Mouse (Mus musculus): ENCODE measurements around the gene Rnf24. TPM values are rescaled to one million over a fixed set of nuclear protein-coding genes. Genes with fewer than 3 reads are reported as not detected.

Rnf24 gene
- polyA plus RNA-seq, 1 experiment from 2014 or later, result 17.5 TPM

- 80% methylated on average over 2 of the region's 2 CpGs for WGBS
- H3K4me2 ChIP-seq, result no peak overlapping the region
- H3K27ac ChIP-seq (replicated peaks), result no peak overlapping the region
- H3K4me1 ChIP-seq (replicated peaks), result no peaks in the 10 kb centered on the region
- peaks cover 88% of the 10 kb centered on the region for H3K36me3 ChIP-seq
- no peaks in the 10 kb centered on the region for H3K9me3 ChIP-seq
- ATAC-seq (ENCODE audit: low read depth), result no peak
- no peak overlapping the region for H3K4me3 ChIP-seq
- H3K9ac ChIP-seq, result no peak overlapping the region
- H3K27me3 ChIP-seq, result no peaks in the 10 kb centered on the region
Measured at GRCm38 (mm10) chr2:131296746-131297261, 55.9 kb downstream of the Rnf24 start.

GRCm38 (mm10) chr2:131290669-131291068, 62.0 kb downstream of the Rnf24 start:
- no peak overlapping the region for H3K9ac ChIP-seq
- H3K9me3 ChIP-seq, result no peaks in the 10 kb centered on the region
- H3K4me1 ChIP-seq (replicated peaks), result no peaks in the 10 kb centered on the region
- H3K4me2 ChIP-seq, result no peak overlapping the region
- H3K27me3 ChIP-seq, result no peaks in the 10 kb centered on the region
- H3K4me3 ChIP-seq, result no peak overlapping the region
- no peak overlapping the region for H3K27ac ChIP-seq (replicated peaks)
- no peak for ATAC-seq (ENCODE audit: low read depth)
- peaks cover 67% of the 10 kb centered on the region for H3K36me3 ChIP-seq

- H3K4me3 ChIP-seq, result no peak overlapping the region
- no peak overlapping the region for H3K9ac ChIP-seq
- H3K9me3 ChIP-seq, result no peaks in the 10 kb centered on the region
- H3K27ac ChIP-seq (replicated peaks), result no peak overlapping the region
- 93% methylated on average over 1 of the region's 1 CpGs for WGBS
- ATAC-seq (ENCODE audit: low read depth), result no peak
- H3K4me2 ChIP-seq, result no peak overlapping the region
- H3K36me3 ChIP-seq, result peaks cover 44% of the 10 kb centered on the region
- no peaks in the 10 kb centered on the region for H3K4me1 ChIP-seq (replicated peaks)
- H3K27me3 ChIP-seq, result no peaks in the 10 kb centered on the region
Measured at GRCm38 (mm10) chr2:131286276-131286675, 66.4 kb downstream of the Rnf24 start.

- no peak overlapping the region for H3K9ac ChIP-seq
- no peak overlapping the region for H3K4me2 ChIP-seq
- 93% methylated on average over 1 of the region's 1 CpGs for WGBS
- no peak for ATAC-seq (ENCODE audit: low read depth)
- H3K4me1 ChIP-seq (replicated peaks), result no peaks in the 10 kb centered on the region
- H3K4me3 ChIP-seq, result no peak overlapping the region
- peaks cover 55% of the 10 kb centered on the region for H3K36me3 ChIP-seq
- no peaks in the 10 kb centered on the region for H3K27me3 ChIP-seq
- H3K27ac ChIP-seq (replicated peaks), result no peak overlapping the region
- no peaks in the 10 kb centered on the region for H3K9me3 ChIP-seq
Measured at GRCm38 (mm10) chr2:131281596-131281995, 71.1 kb downstream of the Rnf24 start.

GRCm38 (mm10) chr2:131276722-131277121, 76.0 kb downstream of the Rnf24 start:
- Histone ChIP-seq H3K4me1 (replicated peaks) (no peaks in the 10 kb centered on the region), H3K9me3 (no peaks in the 10 kb centered on the region), H3K4me3 (no peak overlapping the region), H3K36me3 (peaks cover 69% of the 10 kb centered on the region), H3K4me2 (no peak overlapping the region), H3K27ac (replicated peaks) (no peak overlapping the region), H3K9ac (no peak overlapping the region), H3K27me3 (no peaks in the 10 kb centered on the region)
- 89% methylated on average over 5 of the region's 5 CpGs for WGBS
- ATAC-seq (ENCODE audit: low read depth), result no peak

- no peak for ATAC-seq (ENCODE audit: low read depth)
- Histone ChIP-seq H3K36me3 (peaks cover 59% of the 10 kb centered on the region), H3K9ac (no peak overlapping the region), H3K4me1 (replicated peaks) (no peaks in the 10 kb centered on the region), H3K4me3 (no peak overlapping the region), H3K27me3 (no peaks in the 10 kb centered on the region), H3K4me2 (no peak overlapping the region), H3K27ac (replicated peaks) (no peak overlapping the region), H3K9me3 (no peaks in the 10 kb centered on the region)
- WGBS, result 96% methylated on average over 3 of the region's 3 CpGs
Measured at GRCm38 (mm10) chr2:131275493-131275892, 77.2 kb downstream of the Rnf24 start.

- Histone ChIP-seq H3K9me3 (no peaks in the 10 kb centered on the region), H3K4me1 (replicated peaks) (peaks cover 48% of the 10 kb centered on the region), H3K27me3 (no peaks in the 10 kb centered on the region), H3K9ac (0 out of 2 replicates have a peak overlapping the region, but pooled peaks have one; percentile 32), H3K4me2 (no peak overlapping the region; the same call in 1 of the 2 replicates), H3K36me3 (no peaks in the 10 kb centered on the region), H3K4me3 (no peak overlapping the region), H3K27ac (replicated peaks) (no peak overlapping the region)
- 86% methylated on average over 2 of the region's 2 CpGs for WGBS
- no peak for ATAC-seq (ENCODE audit: low read depth)
Measured at GRCm38 (mm10) chr2:131265056-131265455, 87.6 kb downstream of the Rnf24 start.

GRCm38 (mm10) chr2:131264027-131264426, 88.7 kb downstream of the Rnf24 start:
- Histone ChIP-seq H3K4me2 (peak overlapping the region; percentile 72), H3K27ac (replicated peaks) (no peak overlapping the region), H3K4me1 (replicated peaks) (peaks cover 48% of the 10 kb centered on the region), H3K36me3 (no peaks in the 10 kb centered on the region), H3K4me3 (peak overlapping the region; percentile 76), H3K27me3 (no peaks in the 10 kb centered on the region), H3K9me3 (no peaks in the 10 kb centered on the region), H3K9ac (peak overlapping the region; percentile 97; the same call in 1 of the 2 replicates)
- 68% methylated on average over 6 of the region's 6 CpGs for WGBS
- no peak for ATAC-seq (ENCODE audit: low read depth)

GRCm38 (mm10) chr2:131262680-131263670, 89.7 kb downstream of the Rnf24 start:
- Histone ChIP-seq H3K27ac (replicated peaks) (peak overlapping the region; percentile 99), H3K9me3 (no peaks in the 10 kb centered on the region), H3K36me3 (no peaks in the 10 kb centered on the region), H3K4me3 (peak overlapping the region; percentile 76), H3K4me1 (replicated peaks) (peaks cover 48% of the 10 kb centered on the region), H3K4me2 (peak overlapping the region; percentile 72), H3K9ac (peak overlapping the region; percentile 97), H3K27me3 (no peaks in the 10 kb centered on the region)
- WGBS, result under 1% methylated on average over 44 of the region's 59 CpGs
- ATAC-seq (ENCODE audit: low read depth), result peak; percentile 75

GRCm38 (mm10) chr2:131262213-131262672, 90.4 kb downstream of the Rnf24 start, which contains the start of gene Pank2:
Gene Pank2 (plus strand): TSS chr2:131262495.
- Histone ChIP-seq H3K36me3 (no peaks in the 10 kb centered on the region), H3K9me3 (no peaks in the 10 kb centered on the region), H3K4me1 (replicated peaks) (peaks cover 48% of the 10 kb centered on the region), H3K27me3 (no peaks in the 10 kb centered on the region), H3K4me2 (peak within 1 kb of the TSS; percentile 72), H3K27ac (replicated peaks) (peak within 1 kb of the TSS; percentile 99), H3K9ac (peak within 1 kb of the TSS; percentile 97), H3K4me3 (peak within 1 kb of the TSS; percentile 76)
- WGBS, result under 1% methylated on average over 48 of the region's 49 CpGs
- peak; percentile 100 for ATAC-seq (ENCODE audit: low read depth)

GRCm38 (mm10) chr2:131261481-131262212, 91.0 kb downstream of the Rnf24 start:
- Histone ChIP-seq H3K27ac (replicated peaks) (peak overlapping the region; percentile 99), H3K9ac (peak overlapping the region; percentile 81), H3K4me2 (peak overlapping the region; percentile 66), H3K36me3 (no peaks in the 10 kb centered on the region), H3K4me1 (replicated peaks) (peaks cover 44% of the 10 kb centered on the region), H3K9me3 (no peaks in the 10 kb centered on the region), H3K27me3 (no peaks in the 10 kb centered on the region), H3K4me3 (peak overlapping the region; percentile 76)
- 7% methylated on average over 10 of the region's 10 CpGs for WGBS
- peak; percentile 81 for ATAC-seq (ENCODE audit: low read depth)
